Mouse (Mus musculus): ENCODE measurements around the gene Dnajb14. TPM values are rescaled to one million over a fixed set of nuclear protein-coding genes. Genes with fewer than 3 reads are reported as not detected.
A peak's percentile ranks its signal among the peaks of the same experiment; 100 is the strongest.
"Not testable (repeated sequence)": the region's sequence is repeated elsewhere in the genome, so short reads cannot be mapped to it uniquely, and the experiment has no call there.

Gene Dnajb14
- polyA plus RNA-seq, 1 experiment from 2014 or later: 14.0 TPM

DNA sequence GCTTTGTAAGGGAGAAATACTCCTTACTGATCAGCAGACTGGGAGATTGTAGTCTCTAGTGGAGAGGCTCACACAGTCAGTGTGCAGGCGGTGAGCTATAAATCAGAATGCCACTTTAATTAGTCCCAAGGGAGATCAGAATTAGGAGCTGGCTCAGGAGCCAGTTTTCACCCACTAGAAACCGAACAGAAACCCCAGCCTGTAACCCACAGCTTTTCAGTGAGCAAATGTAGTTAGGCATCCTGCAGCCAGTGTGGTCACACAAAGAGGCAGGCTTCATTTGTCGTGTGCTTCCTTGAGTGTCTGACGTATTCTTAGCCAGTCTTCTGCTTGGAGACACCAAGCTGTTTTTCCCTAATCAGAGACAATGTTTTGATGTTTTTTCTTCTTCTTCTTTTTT, 28.9 kb downstream of the Dnajb14 start:
- no peak for ATAC-seq
- H3K4me1 ChIP-seq (replicated peaks): no peaks in the 10 kb centered on the region
- H3K9ac ChIP-seq: no peak overlapping the region
- H3K36me3 ChIP-seq: 0 out of 2 replicates have a peak, but pooled peaks cover 2% of the 10 kb centered on the region
- no peaks in the 10 kb centered on the region for H3K27me3 ChIP-seq (replicated peaks)
- H3K4me3 ChIP-seq (replicated peaks): no peak overlapping the region
- no peak overlapping the region for H3K27ac ChIP-seq
- no peaks in the 10 kb centered on the region for H3K9me3 ChIP-seq
- H3K4me2 ChIP-seq (replicated peaks): no peak overlapping the region
- WGBS: 79% methylated on average over 4 of the region's 4 CpGs

DNA sequence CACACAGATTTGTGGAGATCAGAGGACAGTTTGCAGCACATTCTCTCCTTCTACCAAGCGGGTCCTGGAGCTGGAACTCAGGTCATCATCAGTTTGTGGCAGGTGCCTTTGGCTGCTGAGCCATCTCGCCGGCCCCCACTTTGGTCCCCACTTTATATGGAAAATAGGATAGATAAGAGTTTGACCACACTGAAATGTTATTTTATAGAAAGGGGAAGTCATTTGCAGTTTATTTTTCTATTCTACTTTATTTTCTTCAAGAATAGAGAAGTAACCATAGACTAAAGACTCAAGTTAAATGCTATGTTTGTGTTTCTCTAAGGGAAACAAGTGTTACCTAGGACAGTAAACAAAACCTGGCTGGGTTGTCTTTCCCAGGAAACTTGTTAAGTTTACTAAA, 29.4 kb downstream of the Dnajb14 start:
- H3K36me3 ChIP-seq: 0 out of 2 replicates have a peak, but pooled peaks cover 2% of the 10 kb centered on the region
- no peaks in the 10 kb centered on the region for H3K4me1 ChIP-seq (replicated peaks)
- H3K9me3 ChIP-seq: no peaks in the 10 kb centered on the region
- H3K27me3 ChIP-seq (replicated peaks): no peaks in the 10 kb centered on the region
- H3K9ac ChIP-seq: no peak overlapping the region
- WGBS: 93% methylated on average over 3 of the region's 3 CpGs
- no peak overlapping the region for H3K4me3 ChIP-seq (replicated peaks)
- no peak overlapping the region for H3K4me2 ChIP-seq (replicated peaks)
- no peak for ATAC-seq
- H3K27ac ChIP-seq: no peak overlapping the region

GRCm38 (mm10) chr3:137897685-137898084, 30.2 kb downstream of the Dnajb14 start:
- Histone ChIP-seq H3K4me2 (replicated peaks) (no peak overlapping the region), H3K27me3 (replicated peaks) (no peaks in the 10 kb centered on the region), H3K36me3 (0 out of 2 replicates have a peak, but pooled peaks cover 2% of the 10 kb centered on the region), H3K9me3 (no peaks in the 10 kb centered on the region), H3K4me3 (replicated peaks) (no peak overlapping the region), H3K27ac (no peak overlapping the region), H3K4me1 (replicated peaks) (no peaks in the 10 kb centered on the region), H3K9ac (no peak overlapping the region)
- WGBS: 79% methylated on average over 5 of the region's 5 CpGs
- ATAC-seq: no peak

DNA sequence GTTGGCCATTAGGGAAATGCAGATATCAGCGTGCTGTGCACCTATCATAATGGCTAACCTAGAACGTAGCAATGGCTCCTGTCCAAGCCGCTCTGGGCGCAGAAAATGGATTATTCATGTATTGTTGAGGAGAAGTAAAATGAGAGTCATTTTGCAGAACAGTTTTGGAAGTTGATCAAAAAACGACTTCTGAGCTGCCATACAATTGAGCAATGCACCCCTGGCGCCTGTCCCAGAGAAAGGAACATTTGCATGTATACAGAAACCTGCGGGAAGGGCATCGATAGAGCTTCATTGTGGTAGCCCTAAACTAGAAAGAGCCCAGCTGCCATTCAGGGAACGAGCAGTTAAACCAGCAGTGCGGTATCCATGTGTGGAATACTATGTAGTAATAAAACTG, 32.7 kb downstream of the Dnajb14 start:
- Histone ChIP-seq H3K4me2 (replicated peaks) (no peak overlapping the region), H3K36me3 (0 out of 2 replicates have a peak, but pooled peaks cover 2% of the 10 kb centered on the region), H3K9me3 (no peaks in the 10 kb centered on the region), H3K27ac (no peak overlapping the region), H3K4me3 (replicated peaks) (no peak overlapping the region), H3K27me3 (replicated peaks) (no peaks in the 10 kb centered on the region), H3K4me1 (replicated peaks) (no peaks in the 10 kb centered on the region), H3K9ac (no peak overlapping the region)
- no peak for ATAC-seq
- WGBS: 87% methylated on average over 10 of the region's 10 CpGs

DNA sequence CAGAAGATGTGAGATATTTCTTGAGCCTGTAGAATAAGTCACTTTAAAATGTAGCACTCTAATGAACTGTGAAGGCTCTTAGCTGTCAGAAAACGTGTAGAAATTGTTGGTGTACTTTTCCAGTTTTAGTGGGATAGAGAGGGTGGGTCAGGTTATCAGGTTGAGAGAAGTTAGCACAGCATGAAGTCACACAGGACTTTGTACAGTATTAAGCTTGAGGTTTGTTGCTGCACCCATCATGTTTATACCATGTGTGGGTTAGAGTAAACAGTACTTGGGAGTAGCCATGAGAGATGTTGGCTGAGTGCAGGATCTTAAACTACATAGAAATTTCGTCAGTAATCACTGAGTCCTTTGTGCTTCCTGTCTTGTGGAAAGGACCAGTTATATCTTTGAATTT, 45.6 kb downstream of the Dnajb14 start:
- Histone ChIP-seq H3K9ac (no peak overlapping the region), H3K9me3 (no peaks in the 10 kb centered on the region), H3K27me3 (replicated peaks) (no peaks in the 10 kb centered on the region), H3K36me3 (no peaks in the 10 kb centered on the region), H3K27ac (no peak overlapping the region), H3K4me3 (replicated peaks) (no peak overlapping the region), H3K4me2 (replicated peaks) (no peak overlapping the region), H3K4me1 (replicated peaks) (peaks cover 4% of the 10 kb centered on the region; the same call in 1 of the 2 replicates)
- WGBS: 41% methylated on average over 2 of the region's 2 CpGs
- ATAC-seq: peak; percentile 40; the same call in 1 of the 2 replicates

DNA sequence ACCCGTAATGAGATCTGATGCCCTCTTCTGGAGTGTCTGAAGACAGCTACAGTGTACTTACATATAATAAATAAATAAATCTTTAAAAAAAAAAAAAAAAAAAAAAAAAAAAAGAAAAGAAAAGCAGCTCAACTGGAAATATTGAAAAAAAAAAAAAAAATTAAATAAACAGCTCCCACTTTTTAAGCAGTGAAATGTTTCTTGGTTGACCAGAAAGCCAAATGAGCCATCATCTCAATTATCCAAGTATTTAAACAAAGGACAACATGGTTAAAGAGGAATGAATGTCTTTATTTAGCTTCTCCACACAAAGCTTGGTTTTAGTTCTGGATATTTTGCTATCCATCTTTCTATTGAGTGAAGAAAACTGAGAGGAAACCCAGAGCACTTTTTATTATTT, 47.1 kb downstream of the Dnajb14 start:
- H3K4me3 ChIP-seq (replicated peaks); H3K4me2 ChIP-seq (replicated peaks); H3K4me1 ChIP-seq (replicated peaks); H3K27ac ChIP-seq; H3K27me3 ChIP-seq (replicated peaks); H3K9ac ChIP-seq; H3K36me3 ChIP-seq; H3K9me3 ChIP-seq; ATAC-seq: not testable (repeated sequence)
- 100% methylated on average over 1 of the region's 1 CpGs for WGBS

- Histone ChIP-seq H3K9me3 (no peaks in the 10 kb centered on the region), H3K4me2 (replicated peaks) (peak overlapping the region; percentile 77), H3K4me3 (replicated peaks) (peak overlapping the region; percentile 93), H3K36me3 (0 out of 2 replicates have a peak, but pooled peaks cover 2% of the 10 kb centered on the region), H3K27me3 (replicated peaks) (no peaks in the 10 kb centered on the region), H3K27ac (peak overlapping the region; percentile 70), H3K4me1 (replicated peaks) (peaks cover 4% of the 10 kb centered on the region; the same call in 1 of the 2 replicates), H3K9ac (peak overlapping the region; percentile 24; the same call in 1 of the 2 replicates)
- ATAC-seq: no peak; the same call in 1 of the 2 replicates
- WGBS: 19% methylated on average over 12 of the region's 12 CpGs
These were observed 50.3 kb downstream of the Dnajb14 start for GRCm38 (mm10) chr3:137917694-137918171.

- H3K9ac ChIP-seq: peak within 1 kb of the TSS; percentile 86
- ATAC-seq: peak; percentile 94
These were observed 50.9 kb downstream of the Dnajb14 start, which contains the start of gene Lamtor3 for GRCm38 (mm10) chr3:137918172-137918931. Gene Lamtor3 (plus strand): TSS chr3:137918506.

GRCm38 (mm10) chr3:137918932-137919311, 51.4 kb downstream of the Dnajb14 start:
- H3K36me3 ChIP-seq: peaks cover 2% of the 10 kb centered on the region; the same call in 1 of the 2 replicates
- peak overlapping the region; percentile 90 for H3K27ac ChIP-seq
- peaks cover 4% of the 10 kb centered on the region; the same call in 1 of the 2 replicates for H3K4me1 ChIP-seq (replicated peaks)
- H3K9me3 ChIP-seq: no peaks in the 10 kb centered on the region
- H3K9ac ChIP-seq: peak overlapping the region; percentile 86
- H3K27me3 ChIP-seq (replicated peaks): no peaks in the 10 kb centered on the region
- H3K4me3 ChIP-seq (replicated peaks): peak overlapping the region; percentile 93
- WGBS: 11% methylated on average over 6 of the region's 6 CpGs
- H3K4me2 ChIP-seq (replicated peaks): peak overlapping the region; percentile 77
- ATAC-seq: peak; percentile 35

More at GRCm38 (mm10) chr3:137918172-137918931, 50.9 kb downstream of the Dnajb14 start, which contains the start of gene Lamtor3:
- H3K4me1 ChIP-seq (replicated peaks): peaks cover 4% of the 10 kb centered on the region; the same call in 1 of the 2 replicates
- peak within 1 kb of the TSS; percentile 93 for H3K4me3 ChIP-seq (replicated peaks)
- no peaks in the 10 kb centered on the region for H3K9me3 ChIP-seq
- H3K27ac ChIP-seq: peak within 1 kb of the TSS; percentile 90
- peak within 1 kb of the TSS; percentile 77 for H3K4me2 ChIP-seq (replicated peaks)
- WGBS: under 1% methylated on average over 47 of the region's 47 CpGs
- H3K27me3 ChIP-seq (replicated peaks): no peaks in the 10 kb centered on the region
- H3K36me3 ChIP-seq: 0 out of 2 replicates have a peak, but pooled peaks cover 2% of the 10 kb centered on the region

GRCm38 (mm10) chr3:137919398-137919797, 51.9 kb downstream of the Dnajb14 start:
- H3K36me3 ChIP-seq: peaks cover 2% of the 10 kb centered on the region; the same call in 1 of the 2 replicates
- H3K4me2 ChIP-seq (replicated peaks): peak overlapping the region; percentile 77
- H3K4me1 ChIP-seq (replicated peaks): peaks cover 4% of the 10 kb centered on the region; the same call in 1 of the 2 replicates
- no peaks in the 10 kb centered on the region for H3K9me3 ChIP-seq
- ATAC-seq: no peak
- peak overlapping the region; percentile 86 for H3K9ac ChIP-seq
- WGBS: 88% methylated on average over 7 of the region's 7 CpGs
- peak overlapping the region; percentile 93 for H3K4me3 ChIP-seq (replicated peaks)
- no peaks in the 10 kb centered on the region for H3K27me3 ChIP-seq (replicated peaks)
- H3K27ac ChIP-seq: no peak overlapping the region

GRCm38 (mm10) chr3:137920594-137920993, 53.1 kb downstream of the Dnajb14 start:
- Histone ChIP-seq H3K4me1 (replicated peaks) (peaks cover 4% of the 10 kb centered on the region; the same call in 1 of the 2 replicates), H3K4me3 (replicated peaks) (no peak overlapping the region), H3K36me3 (peaks cover 2% of the 10 kb centered on the region; the same call in 1 of the 2 replicates), H3K27ac (no peak overlapping the region), H3K9ac (no peak overlapping the region), H3K4me2 (replicated peaks) (no peak overlapping the region), H3K27me3 (replicated peaks) (no peaks in the 10 kb centered on the region), H3K9me3 (no peaks in the 10 kb centered on the region)
- WGBS: 90% methylated on average over 4 of the region's 4 CpGs
- ATAC-seq: no peak

GRCm38 (mm10) chr3:137927010-137927409, 59.5 kb downstream of the Dnajb14 start:
- Histone ChIP-seq H3K4me3 (replicated peaks) (no peak overlapping the region), H3K27ac (no peak overlapping the region), H3K4me1 (replicated peaks) (no peaks in the 10 kb centered on the region), H3K36me3 (peaks cover 10% of the 10 kb centered on the region; the same call in 1 of the 2 replicates), H3K4me2 (replicated peaks) (no peak overlapping the region), H3K27me3 (replicated peaks) (no peaks in the 10 kb centered on the region), H3K9me3 (no peaks in the 10 kb centered on the region), H3K9ac (no peak overlapping the region)
- WGBS: 90% methylated on average over 4 of the region's 4 CpGs
- no peak for ATAC-seq
